Mouse (Mus musculus): ENCODE data around the gene Nrde2. TPM values are rescaled to one million over a fixed set of nuclear protein-coding genes. Genes with fewer than 3 reads are reported as not detected.

Gene Nrde2
- total and polyA plus RNA-seq, 3 experiments: 16.5 to 17.2 TPM; not detected in 1

DNA sequence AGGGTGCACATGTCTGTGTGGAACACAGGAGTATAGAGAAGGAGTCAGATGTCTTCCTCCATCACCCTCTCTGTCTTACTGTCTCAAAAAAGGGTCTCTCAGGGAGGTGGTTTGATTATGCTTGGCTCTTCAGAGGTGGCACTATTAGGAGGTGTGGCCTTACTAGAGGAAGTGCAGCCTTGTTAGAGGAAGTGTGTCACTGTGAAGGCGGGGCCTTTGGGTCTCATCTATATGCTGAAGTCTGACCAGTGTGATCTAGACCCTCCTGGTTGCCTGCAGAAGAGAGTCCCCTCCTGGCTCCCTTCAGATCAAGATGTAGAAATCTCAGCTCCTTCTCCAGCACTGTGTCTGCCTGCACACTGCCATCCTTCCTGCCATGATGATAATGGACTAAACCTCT, 34.7 kb upstream of the Nrde2 start:
- peaks cover 2 to 3% of the 10 kb centered on the region in 2 experiments; a peak in 2 of 4 replicates for H3K4me1 ChIP-seq (ENCODE audit: control insufficient read depth in 1 of 2, insufficient read depth in 2 of 2, low read length in 2 of 2)
- H3K9ac ChIP-seq (ENCODE audit: control insufficient read depth, low read depth, low read length, poor library complexity, severe bottlenecking): no peak overlapping the region
- H3K27ac ChIP-seq (ENCODE audit: control insufficient read depth, low read depth, low read length): no peak overlapping the region
- H3K4me3 ChIP-seq (ENCODE audit: control insufficient read depth in 1 of 2, insufficient read depth in 1 of 2, low read depth in 2 of 2, low read length in 2 of 2): peak overlapping the region in 1 of 2 experiments; percentile 30; a peak in 1 of 4 replicates
- TF ChIP-seq NELFE (IDR thresholded peaks at IDR 0.05; ENCODE audit: low read depth, low read length) (0 out of 2 replicates have a peak, but pooled peaks have one; percentile 22), TBP (IDR thresholded peaks at IDR 0.05; ENCODE audit: low read depth, low read length) (0 out of 2 replicates have a peak, but pooled peaks have one; percentile 26), POLR2A (IDR thresholded peaks at IDR 0.05; ENCODE audit: control insufficient read depth in 1 of 2, insufficient read depth in 1 of 2, low read depth in 1 of 2, low read length in 2 of 2, poor library complexity in 1 of 2) (peak in 1 of 2 experiments; percentile 50; a peak in 2 of 4 replicates), HCFC1 (IDR thresholded peaks at IDR 0.05; ENCODE audit: low read depth, low read length) (0 out of 2 replicates have a peak, but pooled peaks have one; percentile 42), MAFK (IDR thresholded peaks at IDR 0.05; ENCODE audit: borderline replicate concordance, low read depth, low read length) (no peak), SMC3 (IDR thresholded peaks at IDR 0.05; ENCODE audit: low read depth, low read length) (no peak)
- no peaks in the 10 kb centered on the region for H3K79me2 ChIP-seq (ENCODE audit: control insufficient read depth, insufficient read depth, low read length, poor library complexity)
- DNase-seq (ENCODE audit: low read depth, low spot score): peak; percentile 57
- H3K9me3 ChIP-seq (replicated peaks; ENCODE audit: insufficient read depth, low read length): no peaks in the 10 kb centered on the region
- H3K36me3 ChIP-seq (ENCODE audit: control insufficient read depth in 1 of 2, insufficient read depth in 2 of 2, low read length in 2 of 2): peaks cover 0 to 4% of the 10 kb centered on the region in 2 experiments; a peak in 1 of 4 replicates
- no peaks in the 10 kb centered on the region for H3K27me3 ChIP-seq (ENCODE audit: control insufficient read depth in 1 of 2, insufficient read depth in 2 of 2, low read length in 2 of 2)

DNA sequence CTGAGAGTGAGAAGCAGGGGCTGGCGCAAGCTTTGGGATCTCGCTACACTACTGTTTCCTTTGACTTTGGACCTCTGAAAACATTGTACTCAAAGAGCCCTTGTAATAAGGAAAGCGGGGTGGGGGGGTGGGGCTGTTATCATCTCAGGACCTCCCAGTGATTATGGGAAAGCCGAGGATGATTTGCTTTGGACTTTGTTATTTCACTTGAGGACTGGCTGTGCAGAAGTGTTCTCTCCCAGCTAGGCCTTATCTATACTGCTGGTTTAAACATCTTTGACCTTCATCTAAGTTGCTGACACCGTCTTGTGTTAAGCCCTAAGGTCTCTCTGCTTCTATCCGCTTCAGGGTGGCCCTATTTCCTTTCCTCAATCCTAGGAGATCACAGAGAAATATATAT, 31.3 kb upstream of the Nrde2 start:
- Histone ChIP-seq H3K4me3 (ENCODE audit: control insufficient read depth in 1 of 2, insufficient read depth in 1 of 2, low read depth in 2 of 2, low read length in 2 of 2) (no peak overlapping the region), H3K27ac (ENCODE audit: control insufficient read depth, low read depth, low read length) (no peak overlapping the region), H3K79me2 (ENCODE audit: control insufficient read depth, insufficient read depth, low read length, poor library complexity) (no peaks in the 10 kb centered on the region; the same call in 1 of the 2 replicates), H3K27me3 (ENCODE audit: control insufficient read depth in 1 of 2, insufficient read depth in 2 of 2, low read length in 2 of 2) (no peaks in the 10 kb centered on the region), H3K9ac (ENCODE audit: control insufficient read depth, low read depth, low read length, poor library complexity, severe bottlenecking) (no peak overlapping the region), H3K4me1 (ENCODE audit: control insufficient read depth in 1 of 2, insufficient read depth in 2 of 2, low read length in 2 of 2) (peaks cover 0 to 9% of the 10 kb centered on the region in 2 experiments; a peak in 2 of 4 replicates), H3K9me3 (replicated peaks; ENCODE audit: insufficient read depth, low read length) (no peaks in the 10 kb centered on the region), H3K36me3 (ENCODE audit: control insufficient read depth in 1 of 2, insufficient read depth in 2 of 2, low read length in 2 of 2) (peaks cover 0 to 7% of the 10 kb centered on the region in 2 experiments; a peak in 2 of 4 replicates)
- DNase-seq (ENCODE audit: low read depth, low spot score): no peak
- no peak for TF ChIP-seq MYB (IDR thresholded peaks at IDR 0.05; ENCODE audit: low read depth, low read length)
- TF ChIP-seq KAT2A (conservative IDR thresholded peaks at IDR 0.05; ENCODE audit: low read depth, low read length): no peak
- TF ChIP-seq NRF1 (IDR thresholded peaks at IDR 0.05; ENCODE audit: insufficient read depth, low read depth, low read length, poor library complexity, severe bottlenecking): no peak
- no peak for TF ChIP-seq POLR2AphosphoS2 (IDR thresholded peaks at IDR 0.05; ENCODE audit: low read length)
- TF ChIP-seq EP300 (IDR thresholded peaks at IDR 0.05; ENCODE audit: low read depth in 1 of 2, low read length in 2 of 2): no peak
- TF ChIP-seq TCF12 (IDR thresholded peaks at IDR 0.05; ENCODE audit: low read depth, low read length): no peak
- no peak for TF ChIP-seq ETS1 (IDR thresholded peaks at IDR 0.05; ENCODE audit: low read depth, low read length)
- TF ChIP-seq HCFC1 (IDR thresholded peaks at IDR 0.05; ENCODE audit: low read depth, low read length): no peak
- no peak for TF ChIP-seq POLR2AphosphoS5 (IDR thresholded peaks at IDR 0.05; ENCODE audit: borderline replicate concordance, low read depth, low read length)
- TF ChIP-seq SMC3 (IDR thresholded peaks at IDR 0.05; ENCODE audit: low read depth, low read length): no peak
- TF ChIP-seq UBTF (IDR thresholded peaks at IDR 0.05; ENCODE audit: borderline replicate concordance, insufficient read depth, low read depth, low read length): no peak
- TF ChIP-seq MAFK (IDR thresholded peaks at IDR 0.05; ENCODE audit: borderline replicate concordance, low read depth, low read length): no peak
- TF ChIP-seq ZMIZ1 (IDR thresholded peaks at IDR 0.05; ENCODE audit: low read depth, low read length): no peak
- no peak for TF ChIP-seq MYC (IDR thresholded peaks at IDR 0.05; ENCODE audit: low read depth, low read length)
- no peak for TF ChIP-seq ZC3H11A (IDR thresholded peaks at IDR 0.05; ENCODE audit: low read depth, low read length)
- TF ChIP-seq BHLHE40 (IDR thresholded peaks at IDR 0.05; ENCODE audit: borderline replicate concordance, low read depth, low read length): no peak

Data from MEL (cell line).